Mouse (Mus musculus): ENCODE data around the gene Boll.

GRCm38 (mm10) chr1:55217191-55217590 is 146.1 kb downstream of the Boll start:
- no peak for TF ChIP-seq CTCF (IDR thresholded peaks at IDR 0.05; ENCODE audit: borderline replicate concordance, insufficient read depth, low read depth, low read length)
- TF ChIP-seq POLR2A (IDR thresholded peaks at IDR 0.05; ENCODE audit: borderline replicate concordance, insufficient read depth, low read length): no peak

Data from cerebellum, adult 2 months (tissue).